Mouse (Mus musculus) intestine, embryonic 16.5 days (tissue): ENCODE data around the gene Cep290. TPM values are rescaled to one million over a fixed set of nuclear protein-coding genes. Genes with fewer than 3 reads are reported as not detected.
"Not testable (repeated sequence)": the region's sequence is repeated elsewhere in the genome, so short reads cannot be mapped to it uniquely, and the experiment has no call there.

Experiments used
- ATAC-seq: fragments of 200-750 bp; cut with Nextera tagmentation; 2 replicates; pipeline ENCODE4 v1.8.0; 2017; ENCODE audit warnings: moderate TSS enrichment, moderate library complexity
- H3K27ac ChIP-seq: fragments of 300-500 bp; sonication (generic); 2 replicates; pipeline ENCODE4 v1.5.1; 2014; ENCODE audit warnings: mild to moderate bottlenecking, low read length
- H3K27me3 ChIP-seq: fragments of 300-500 bp; sonication (generic); replicated peaks from 2 replicates; pipeline ENCODE4 v1.6.1; 2014; ENCODE audit warnings: low read length, control low read depth, mixed read lengths; ENCODE audit not compliant: control insufficient read depth, insufficient read depth
- H3K36me3 ChIP-seq: fragments of 300-500 bp; sonication (generic); 2 replicates; pipeline ENCODE4 v1.6.1; 2014; ENCODE audit warnings: low read length, control low read depth; ENCODE audit not compliant: control insufficient read depth, insufficient read depth
- H3K4me1 ChIP-seq: fragments of 300-500 bp; sonication (generic); 2 replicates; pipeline ENCODE4 v1.6.1; 2014; ENCODE audit warnings: low read length, control low read depth, mixed read lengths; ENCODE audit not compliant: control insufficient read depth, insufficient read depth
- H3K4me2 ChIP-seq: fragments of 300-500 bp; sonication (generic); 2 replicates; pipeline ENCODE4 v1.6.1; 2014; ENCODE audit warnings: low read depth, low read length, control low read depth
- H3K4me3 ChIP-seq: fragments of 300-500 bp; sonication (generic); 2 replicates; pipeline ENCODE4 v1.5.1; 2014; ENCODE audit warnings: mild to moderate bottlenecking, low read length
- H3K9ac ChIP-seq: fragments of 300-500 bp; sonication (generic); 2 replicates; pipeline ENCODE4 v1.6.1; 2014; ENCODE audit warnings: low read depth, low read length
- H3K9me3 ChIP-seq: fragments of 300-500 bp; sonication (generic); 2 replicates; pipeline ENCODE4 v1.6.1; 2016; ENCODE audit warnings: low read length, control low read depth; ENCODE audit not compliant: control insufficient read depth
- WGBS: fragments of 180-500 bp; shearing (Covaris S2); extraction: QIAGEN DNeasy Blood & Tissue Kit; methylation state at CpG from one replicate; pipeline ENCODE4 v1.1.7; 2014; 5-methylcytosine and 5-hydroxymethylcytosine counted together
- polyA plus RNA-seq: library from polyadenylated mRNA; unstranded; fragments of >200 nt; fragmentation: Nextera tagmentation; extraction: Ambion mirVana; gene quantifications from 2 replicates; pipeline ENCODE4 v1.2.1, GENCODE M21; 2015

The Cep290 gene
- polyA plus RNA-seq, 1 experiment from 2014 or later: 3.3 TPM

GRCm38 (mm10) chr10:100521617-100522016, 34.3 kb downstream of the Cep290 start:
- Histone ChIP-seq H3K4me1 (no peaks in the 10 kb centered on the region), H3K9ac (no peak overlapping the region), H3K9me3 (no peaks in the 10 kb centered on the region), H3K36me3 (no peaks in the 10 kb centered on the region; the same call in 1 of the 2 replicates), H3K27me3 (no peaks in the 10 kb centered on the region), H3K4me3 (no peak overlapping the region), H3K27ac (no peak overlapping the region), H3K4me2 (no peak overlapping the region)
- no peak for ATAC-seq
- 83% methylated on average over 4 of the region's 4 CpGs for WGBS

- no peaks in the 10 kb centered on the region for H3K27me3 ChIP-seq
- WGBS: 91% methylated on average over 9 of the region's 9 CpGs
- H3K4me3 ChIP-seq: no peak overlapping the region
- no peaks in the 10 kb centered on the region; the same call in 1 of the 2 replicates for H3K36me3 ChIP-seq
- no peaks in the 10 kb centered on the region for H3K9me3 ChIP-seq
- no peak overlapping the region for H3K9ac ChIP-seq
- peak; percentile 42; the same call in 1 of the 2 replicates for ATAC-seq
- H3K4me1 ChIP-seq: no peaks in the 10 kb centered on the region
- no peak overlapping the region for H3K4me2 ChIP-seq
- no peak overlapping the region for H3K27ac ChIP-seq
Observed at GRCm38 (mm10) chr10:100522330-100522729, 35.0 kb downstream of the Cep290 start.

GRCm38 (mm10) chr10:100524499-100525390, 37.4 kb downstream of the Cep290 start:
- Histone ChIP-seq H3K4me2 (no peak overlapping the region), H3K9me3 (no peaks in the 10 kb centered on the region), H3K4me3 (no peak overlapping the region), H3K36me3 (no peaks in the 10 kb centered on the region; the same call in 1 of the 2 replicates), H3K9ac (no peak overlapping the region), H3K27ac (no peak overlapping the region), H3K27me3 (no peaks in the 10 kb centered on the region), H3K4me1 (no peaks in the 10 kb centered on the region)
- ATAC-seq: no peak
- 90% methylated on average over 9 of the region's 9 CpGs for WGBS

GRCm38 (mm10) chr10:100556566-100557175, 69.3 kb downstream of the Cep290 start:
- 88% methylated on average over 3 of the region's 3 CpGs for WGBS
- H3K4me2 ChIP-seq: no peak overlapping the region
- no peaks in the 10 kb centered on the region for H3K36me3 ChIP-seq
- no peak overlapping the region for H3K27ac ChIP-seq
- no peak overlapping the region for H3K4me3 ChIP-seq
- H3K9me3 ChIP-seq: no peaks in the 10 kb centered on the region
- no peak overlapping the region for H3K9ac ChIP-seq
- no peak for ATAC-seq
- no peaks in the 10 kb centered on the region for H3K27me3 ChIP-seq
- no peaks in the 10 kb centered on the region for H3K4me1 ChIP-seq

GRCm38 (mm10) chr10:100560194-100560883, 73.0 kb downstream of the Cep290 start:
- H3K27me3 ChIP-seq, H3K9ac ChIP-seq, H3K36me3 ChIP-seq, ATAC-seq, H3K4me3 ChIP-seq, H3K4me2 ChIP-seq, H3K4me1 ChIP-seq, H3K9me3 ChIP-seq, H3K27ac ChIP-seq: not testable (repeated sequence)
- WGBS: 89% methylated on average over 3 of the region's 3 CpGs

- no peaks in the 10 kb centered on the region for H3K36me3 ChIP-seq
- no peaks in the 10 kb centered on the region for H3K9me3 ChIP-seq
- no peak overlapping the region for H3K9ac ChIP-seq
- H3K27me3 ChIP-seq: no peaks in the 10 kb centered on the region
- H3K4me3 ChIP-seq: no peak overlapping the region
- H3K4me2 ChIP-seq: no peak overlapping the region
- ATAC-seq: no peak
- H3K4me1 ChIP-seq: no peaks in the 10 kb centered on the region
- 89% methylated on average over 3 of the region's 3 CpGs for WGBS
- no peak overlapping the region for H3K27ac ChIP-seq
Observed at GRCm38 (mm10) chr10:100564112-100564511, 76.8 kb downstream of the Cep290 start.

- H3K27me3 ChIP-seq: no peaks in the 10 kb centered on the region
- H3K27ac ChIP-seq: no peak overlapping the region
- H3K9ac ChIP-seq: no peak overlapping the region
- 0 out of 2 replicates have a peak, but pooled peaks cover 2% of the 10 kb centered on the region for H3K36me3 ChIP-seq
- H3K9me3 ChIP-seq: no peaks in the 10 kb centered on the region
- no peak overlapping the region for H3K4me2 ChIP-seq
- ATAC-seq: no peak
- no peaks in the 10 kb centered on the region for H3K4me1 ChIP-seq
- H3K4me3 ChIP-seq: no peak overlapping the region
- 89% methylated on average over 3 of the region's 3 CpGs for WGBS
Observed at GRCm38 (mm10) chr10:100571707-100572106, 84.3 kb downstream of the Cep290 start.

- Histone ChIP-seq H3K9me3 (no peaks in the 10 kb centered on the region), H3K9ac (no peak overlapping the region), H3K4me1 (no peaks in the 10 kb centered on the region), H3K4me2 (no peak overlapping the region), H3K27me3 (no peaks in the 10 kb centered on the region), H3K4me3 (no peak overlapping the region), H3K27ac (no peak overlapping the region), H3K36me3 (0 out of 2 replicates have a peak, but pooled peaks cover 2% of the 10 kb centered on the region)
- WGBS: 89% methylated on average over 7 of the region's 7 CpGs
- ATAC-seq: peak; percentile 33; the same call in 1 of the 2 replicates
Observed at GRCm38 (mm10) chr10:100574505-100575149, 87.3 kb downstream of the Cep290 start.

GRCm38 (mm10) chr10:100575294-100575693, 87.9 kb downstream of the Cep290 start:
- 84% methylated on average over 7 of the region's 7 CpGs for WGBS
- H3K9ac ChIP-seq: no peak overlapping the region
- no peaks in the 10 kb centered on the region for H3K27me3 ChIP-seq
- no peak overlapping the region for H3K4me3 ChIP-seq
- no peaks in the 10 kb centered on the region for H3K4me1 ChIP-seq
- H3K4me2 ChIP-seq: no peak overlapping the region
- no peaks in the 10 kb centered on the region for H3K9me3 ChIP-seq
- H3K36me3 ChIP-seq: 0 out of 2 replicates have a peak, but pooled peaks cover 2% of the 10 kb centered on the region
- H3K27ac ChIP-seq: no peak overlapping the region
- no peak for ATAC-seq
